Mouse (Mus musculus) kidney, adult 9 months (tissue): ENCODE results near the gene Pon1.
A peak's percentile ranks its signal among the peaks of the same experiment; 100 is the strongest.
"Not testable (repeated sequence)": the region's sequence is repeated elsewhere in the genome, so short reads cannot be mapped to it uniquely, and the experiment has no call there.

Source experiments
- DNase-seq: peaks from one replicate; pipeline ENCODE4 v3.0.0; 2022

Gene Pon1

GRCm38 (mm10) chr6:5193693-5194092 lies at the start of gene Pon1:
Pon1 (minus strand) TSS chr6:5193946.
- DNase-seq = no peak

- no peak for DNase-seq
Observed at GRCm38 (mm10) chr6:5238799-5239198, 45.1 kb upstream of the Pon1 start.

- no peak for DNase-seq
Observed at GRCm38 (mm10) chr6:5237510-5237909, 43.8 kb upstream of the Pon1 start.

GRCm38 (mm10) chr6:5236843-5237371 lies 43.2 kb upstream of the Pon1 start:
- no peak for DNase-seq

- DNase-seq = no peak
Observed at GRCm38 (mm10) chr6:5234563-5234962, 40.8 kb upstream of the Pon1 start.

- no peak for DNase-seq
Observed at GRCm38 (mm10) chr6:5233812-5234211, 40.1 kb upstream of the Pon1 start.

GRCm38 (mm10) chr6:5232022-5232421 lies 38.3 kb upstream of the Pon1 start:
- DNase-seq = no peak

GRCm38 (mm10) chr6:5230261-5230660 lies 36.5 kb upstream of the Pon1 start:
- DNase-seq = peak; percentile 41

GRCm38 (mm10) chr6:5223551-5223950 lies 29.8 kb upstream of the Pon1 start:
- not testable (repeated sequence) for DNase-seq

GRCm38 (mm10) chr6:5222080-5222479 lies 28.3 kb upstream of the Pon1 start:
- no peak for DNase-seq

- DNase-seq = no peak
Observed at GRCm38 (mm10) chr6:5218190-5218589, 24.4 kb upstream of the Pon1 start.

GRCm38 (mm10) chr6:5207817-5208216 lies 14.1 kb upstream of the Pon1 start:
- no peak for DNase-seq

GRCm38 (mm10) chr6:5199916-5200315 lies 6.2 kb upstream of the Pon1 start:
- DNase-seq = no peak

- DNase-seq = no peak
Observed at GRCm38 (mm10) chr6:5199376-5199905, 5.7 kb upstream of the Pon1 start.

GRCm38 (mm10) chr6:5198590-5198989 lies 4.8 kb upstream of the Pon1 start:
- DNase-seq = no peak

- DNase-seq = no peak
Observed at GRCm38 (mm10) chr6:5190761-5191160, 3.0 kb downstream of the Pon1 start.

- no peak for DNase-seq
Observed at GRCm38 (mm10) chr6:5189507-5189906, 4.2 kb downstream of the Pon1 start.

GRCm38 (mm10) chr6:5188938-5189337 lies 4.8 kb downstream of the Pon1 start:
- DNase-seq = no peak

- DNase-seq = no peak
Observed at GRCm38 (mm10) chr6:5188036-5188435, 5.7 kb downstream of the Pon1 start.

- DNase-seq = no peak
Observed at GRCm38 (mm10) chr6:5187586-5187985, 6.2 kb downstream of the Pon1 start.

GRCm38 (mm10) chr6:5186229-5186950 lies 7.4 kb downstream of the Pon1 start:
- DNase-seq = no peak

- DNase-seq = no peak
Observed at GRCm38 (mm10) chr6:5180645-5181044, 13.1 kb downstream of the Pon1 start.

GRCm38 (mm10) chr6:5179189-5179588 lies 14.6 kb downstream of the Pon1 start:
- DNase-seq = no peak
